Mouse (Mus musculus): ENCODE data around the gene Smim27. TPM values are rescaled to one million over a fixed set of nuclear protein-coding genes. Genes with fewer than 3 reads are reported as not detected.

Smim27 gene
- polyA plus RNA-seq (2014; fragmentation: Nextera tagmentation; extraction: Ambion mirVana), result 28.6 and 55.2 TPM in 2 replicates

DNA sequence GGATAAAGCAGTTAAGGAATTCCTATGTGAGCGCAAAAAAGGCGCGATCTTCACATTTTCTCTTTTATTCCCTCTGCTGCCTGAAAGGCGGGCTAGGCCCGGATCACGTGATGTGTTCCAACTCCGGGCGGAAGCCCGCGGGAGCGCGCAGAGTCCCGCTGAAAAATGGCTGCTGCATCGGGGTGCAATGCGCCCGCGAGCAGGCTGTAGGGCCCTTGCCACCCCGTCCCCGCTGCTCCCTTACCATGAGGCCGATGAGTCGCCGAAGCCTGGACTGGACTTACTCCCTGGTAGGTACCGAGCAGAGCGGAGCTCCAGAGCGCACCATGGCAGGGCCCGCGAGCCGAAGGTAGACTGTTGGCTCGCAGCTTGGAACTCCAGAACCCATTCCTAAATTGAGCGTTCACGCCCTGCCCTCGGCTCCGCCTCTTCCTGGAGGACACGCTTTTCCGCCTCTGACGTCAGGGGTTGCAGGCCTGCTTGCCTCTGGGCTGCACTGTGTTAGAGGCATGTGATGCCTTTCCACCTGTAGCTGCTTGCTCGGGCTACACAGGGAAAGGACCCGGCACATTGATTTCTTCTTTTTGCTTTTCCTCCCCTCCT is at the start of gene Smim27, which contains the start of gene Topors:
TSS of gene Smim27 (plus strand) at position 150 of the 603 bp plus-strand sequence.
TSS of gene Topors (minus strand) at position 421 of the 603 bp plus-strand sequence.
- no peaks in the 10 kb centered on the region for H3K9me3 ChIP-seq (ENCODE audit: control insufficient read depth, low read length)
- H3K4me2 ChIP-seq (replicated peaks; ENCODE audit: low read depth, low read length), result peak within 1 kb of the TSS; percentile 87
- H3K9ac ChIP-seq (ENCODE audit: low read depth, low read length), result peak within 1 kb of the TSS; percentile 78
- H3K27ac ChIP-seq (ENCODE audit: low read depth, low read length), result peak within 1 kb of the TSS; percentile 98
- WGBS, result under 1% methylated on average over 38 of the region's 38 CpGs
- no peaks in the 10 kb centered on the region for H3K27me3 ChIP-seq (ENCODE audit: control insufficient read depth, insufficient read depth, low read length)
- peak within 1 kb of the TSS; percentile 67 for H3K4me3 ChIP-seq (ENCODE audit: low read length)
- peak; percentile 97 for ATAC-seq (ENCODE audit: low FRiP score, low TSS enrichment)
- H3K36me3 ChIP-seq (ENCODE audit: control insufficient read depth, insufficient read depth, low read length), result peaks cover 40% of the 10 kb centered on the region
- peaks cover 19% of the 10 kb centered on the region for H3K4me1 ChIP-seq (ENCODE audit: control insufficient read depth, insufficient read depth, low read length)

DNA sequence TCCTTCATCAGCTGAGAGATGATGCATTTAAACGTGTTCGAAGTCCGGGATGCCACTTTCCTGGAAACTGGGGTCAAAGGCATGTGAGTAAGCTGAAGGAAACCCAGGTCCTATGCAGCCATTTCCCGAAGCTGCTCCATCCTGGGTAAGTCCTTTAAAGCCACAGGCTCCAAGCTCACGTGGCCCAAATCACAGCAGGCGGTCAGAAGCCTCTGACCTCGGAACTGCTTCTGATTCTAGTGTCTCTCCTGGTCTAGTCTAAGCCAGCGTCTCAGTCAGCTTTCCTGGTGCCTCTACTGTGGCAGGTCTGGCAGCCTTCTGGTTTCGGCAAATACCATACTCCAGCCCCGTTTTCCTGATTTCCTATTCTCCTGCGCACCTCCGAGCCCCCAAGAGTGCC is 48.9 kb upstream of the Smim27 start:
- no peak for ATAC-seq (ENCODE audit: low FRiP score, low TSS enrichment)
- 27% methylated on average over 12 of the region's 12 CpGs for WGBS
- H3K4me3 ChIP-seq (ENCODE audit: low read length), result no peak overlapping the region
- no peak overlapping the region for H3K27ac ChIP-seq (ENCODE audit: low read depth, low read length)
- no peaks in the 10 kb centered on the region for H3K27me3 ChIP-seq (ENCODE audit: control insufficient read depth, insufficient read depth, low read length)
- no peaks in the 10 kb centered on the region for H3K36me3 ChIP-seq (ENCODE audit: control insufficient read depth, insufficient read depth, low read length)
- no peak overlapping the region for H3K4me2 ChIP-seq (replicated peaks; ENCODE audit: low read depth, low read length)
- no peaks in the 10 kb centered on the region; the same call in 1 of the 2 replicates for H3K9me3 ChIP-seq (ENCODE audit: control insufficient read depth, low read length)
- no peak overlapping the region for H3K9ac ChIP-seq (ENCODE audit: low read depth, low read length)
- H3K4me1 ChIP-seq (ENCODE audit: control insufficient read depth, insufficient read depth, low read length), result no peaks in the 10 kb centered on the region

GRCm38 (mm10) chr4:40221004-40221760 is 48.2 kb upstream of the Smim27 start:
- Histone ChIP-seq H3K9ac (ENCODE audit: low read depth, low read length) (no peak overlapping the region), H3K27ac (ENCODE audit: low read depth, low read length) (no peak overlapping the region), H3K4me1 (ENCODE audit: control insufficient read depth, insufficient read depth, low read length) (no peaks in the 10 kb centered on the region), H3K4me3 (ENCODE audit: low read length) (no peak overlapping the region), H3K9me3 (ENCODE audit: control insufficient read depth, low read length) (no peaks in the 10 kb centered on the region; the same call in 1 of the 2 replicates), H3K36me3 (ENCODE audit: control insufficient read depth, insufficient read depth, low read length) (no peaks in the 10 kb centered on the region), H3K27me3 (ENCODE audit: control insufficient read depth, insufficient read depth, low read length) (no peaks in the 10 kb centered on the region), H3K4me2 (replicated peaks; ENCODE audit: low read depth, low read length) (no peak overlapping the region)
- 33% methylated on average over 14 of the region's 14 CpGs for WGBS
- ATAC-seq (ENCODE audit: low FRiP score, low TSS enrichment), result no peak

- no peak overlapping the region for H3K27ac ChIP-seq (ENCODE audit: low read depth, low read length)
- H3K27me3 ChIP-seq (ENCODE audit: control insufficient read depth, insufficient read depth, low read length), result no peaks in the 10 kb centered on the region
- H3K9ac ChIP-seq (ENCODE audit: low read depth, low read length), result no peak overlapping the region
- no peak overlapping the region for H3K4me2 ChIP-seq (replicated peaks; ENCODE audit: low read depth, low read length)
- no peaks in the 10 kb centered on the region; the same call in 1 of the 2 replicates for H3K9me3 ChIP-seq (ENCODE audit: control insufficient read depth, low read length)
- ATAC-seq (ENCODE audit: low FRiP score, low TSS enrichment), result no peak
- H3K36me3 ChIP-seq (ENCODE audit: control insufficient read depth, insufficient read depth, low read length), result no peaks in the 10 kb centered on the region
- WGBS, result 52% methylated on average over 21 of the region's 21 CpGs
- no peaks in the 10 kb centered on the region for H3K4me1 ChIP-seq (ENCODE audit: control insufficient read depth, insufficient read depth, low read length)
- H3K4me3 ChIP-seq (ENCODE audit: low read length), result no peak overlapping the region
Measured at GRCm38 (mm10) chr4:40221876-40222585, 47.3 kb upstream of the Smim27 start.

DNA sequence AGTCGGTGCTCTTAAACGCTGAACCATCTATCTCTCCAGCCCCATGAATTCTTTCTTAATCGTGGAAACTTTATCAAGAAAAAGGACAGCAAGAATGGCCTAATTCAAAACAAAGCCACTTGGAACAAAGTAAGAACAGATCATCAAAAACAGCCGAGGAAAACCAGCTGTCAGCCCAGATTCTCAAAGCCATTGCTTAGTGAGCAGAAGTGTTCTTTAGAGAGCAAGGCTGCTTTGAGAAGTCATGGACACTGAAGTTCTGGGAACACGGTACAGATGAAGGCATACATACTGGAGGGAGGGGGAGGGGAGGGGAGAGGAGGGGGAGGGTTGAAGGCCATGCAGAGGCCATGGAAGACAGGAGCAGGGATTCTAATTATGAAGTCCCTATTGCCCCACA is 43.3 kb upstream of the Smim27 start:
- Histone ChIP-seq H3K36me3 (ENCODE audit: control insufficient read depth, insufficient read depth, low read length) (no peaks in the 10 kb centered on the region; the same call in 1 of the 2 replicates), H3K4me2 (replicated peaks; ENCODE audit: low read depth, low read length) (no peak overlapping the region), H3K4me1 (ENCODE audit: control insufficient read depth, insufficient read depth, low read length) (no peaks in the 10 kb centered on the region), H3K9me3 (ENCODE audit: control insufficient read depth, low read length) (no peaks in the 10 kb centered on the region), H3K27ac (ENCODE audit: low read depth, low read length) (no peak overlapping the region), H3K27me3 (ENCODE audit: control insufficient read depth, insufficient read depth, low read length) (no peaks in the 10 kb centered on the region), H3K9ac (ENCODE audit: low read depth, low read length) (no peak overlapping the region), H3K4me3 (ENCODE audit: low read length) (no peak overlapping the region)
- no peak for ATAC-seq (ENCODE audit: low FRiP score, low TSS enrichment)
- 70% methylated on average over 5 of the region's 5 CpGs for WGBS

- H3K9me3 ChIP-seq (ENCODE audit: control insufficient read depth, low read length), result no peaks in the 10 kb centered on the region
- H3K36me3 ChIP-seq (ENCODE audit: control insufficient read depth, insufficient read depth, low read length), result no peaks in the 10 kb centered on the region; the same call in 1 of the 2 replicates
- H3K4me1 ChIP-seq (ENCODE audit: control insufficient read depth, insufficient read depth, low read length), result no peaks in the 10 kb centered on the region
- WGBS, result 87% methylated on average over 11 of the region's 11 CpGs
- H3K27me3 ChIP-seq (ENCODE audit: control insufficient read depth, insufficient read depth, low read length), result no peaks in the 10 kb centered on the region
- H3K4me3 ChIP-seq (ENCODE audit: low read length), result no peak overlapping the region
- no peak overlapping the region for H3K27ac ChIP-seq (ENCODE audit: low read depth, low read length)
- no peak overlapping the region for H3K9ac ChIP-seq (ENCODE audit: low read depth, low read length)
- no peak for ATAC-seq (ENCODE audit: low FRiP score, low TSS enrichment)
- H3K4me2 ChIP-seq (replicated peaks; ENCODE audit: low read depth, low read length), result no peak overlapping the region
Measured at GRCm38 (mm10) chr4:40227131-40227530, 42.2 kb upstream of the Smim27 start.

DNA sequence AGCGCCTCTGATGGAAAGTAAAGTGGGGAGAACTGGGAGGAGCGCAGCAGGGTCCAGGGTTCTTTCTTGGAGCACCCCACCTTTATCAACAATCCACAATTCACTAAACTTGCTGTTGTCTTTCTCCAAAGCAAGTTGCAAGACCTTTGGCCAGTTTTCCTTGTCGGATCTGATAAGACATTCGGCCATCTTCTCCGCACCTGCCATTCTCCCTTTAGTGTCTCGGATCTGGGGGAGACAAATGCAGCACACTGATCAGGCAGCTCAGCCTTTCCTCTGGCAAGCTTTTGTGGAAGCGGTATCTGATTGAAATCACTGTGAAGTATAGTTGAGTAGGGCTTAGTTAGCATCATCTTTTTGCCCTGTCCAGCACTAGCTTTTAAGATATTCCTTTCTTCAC is 41.5 kb upstream of the Smim27 start:
- no peaks in the 10 kb centered on the region for H3K9me3 ChIP-seq (ENCODE audit: control insufficient read depth, low read length)
- H3K27me3 ChIP-seq (ENCODE audit: control insufficient read depth, insufficient read depth, low read length), result no peaks in the 10 kb centered on the region
- no peak overlapping the region for H3K4me3 ChIP-seq (ENCODE audit: low read length)
- no peak overlapping the region for H3K9ac ChIP-seq (ENCODE audit: low read depth, low read length)
- no peak overlapping the region for H3K27ac ChIP-seq (ENCODE audit: low read depth, low read length)
- no peaks in the 10 kb centered on the region; the same call in 1 of the 2 replicates for H3K36me3 ChIP-seq (ENCODE audit: control insufficient read depth, insufficient read depth, low read length)
- no peak overlapping the region for H3K4me2 ChIP-seq (replicated peaks; ENCODE audit: low read depth, low read length)
- WGBS, result 92% methylated on average over 7 of the region's 7 CpGs
- no peaks in the 10 kb centered on the region for H3K4me1 ChIP-seq (ENCODE audit: control insufficient read depth, insufficient read depth, low read length)
- no peak for ATAC-seq (ENCODE audit: low FRiP score, low TSS enrichment)

DNA sequence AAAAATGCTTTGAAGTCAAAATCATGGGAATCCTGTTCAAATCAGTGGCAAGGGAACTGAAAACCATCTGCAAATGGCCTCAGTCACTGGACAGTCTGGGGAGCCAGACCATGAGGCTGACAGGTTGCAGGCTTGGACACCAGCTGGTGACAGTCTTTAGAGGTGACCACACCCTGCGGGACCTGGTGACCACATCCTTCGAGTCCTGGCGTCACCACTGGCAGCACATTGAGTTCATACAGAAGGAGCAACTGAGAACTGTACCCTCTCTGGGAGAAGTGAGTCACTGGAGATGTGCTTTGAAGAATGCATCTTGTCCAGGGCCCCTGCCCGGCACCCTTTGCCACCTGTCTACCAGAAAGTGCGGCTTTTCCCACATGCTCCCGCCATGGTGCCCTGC is 39.7 kb upstream of the Smim27 start:
- Histone ChIP-seq H3K27me3 (ENCODE audit: control insufficient read depth, insufficient read depth, low read length) (no peaks in the 10 kb centered on the region), H3K4me3 (ENCODE audit: low read length) (no peak overlapping the region), H3K4me1 (ENCODE audit: control insufficient read depth, insufficient read depth, low read length) (no peaks in the 10 kb centered on the region), H3K27ac (ENCODE audit: low read depth, low read length) (no peak overlapping the region), H3K4me2 (replicated peaks; ENCODE audit: low read depth, low read length) (no peak overlapping the region), H3K36me3 (ENCODE audit: control insufficient read depth, insufficient read depth, low read length) (no peaks in the 10 kb centered on the region; the same call in 1 of the 2 replicates), H3K9ac (ENCODE audit: low read depth, low read length) (no peak overlapping the region), H3K9me3 (ENCODE audit: control insufficient read depth, low read length) (no peaks in the 10 kb centered on the region)
- WGBS, result 92% methylated on average over 6 of the region's 6 CpGs
- no peak for ATAC-seq (ENCODE audit: low FRiP score, low TSS enrichment)

Data from kidney, embryonic 14.5 days (tissue).